Mouse (Mus musculus) CH12.LX (cell line): ENCODE results near the gene Ajuba. TPM values are rescaled to one million over a fixed set of nuclear protein-coding genes. Genes with fewer than 3 reads are reported as not detected.
A peak's percentile ranks its signal among the peaks of the same experiment; 100 is the strongest.

Experiments
- DNase-seq: peaks from one replicate; pipeline ENCODE4 v3.0.0-alpha.2; 2013; ENCODE audit errors: extremely low read depth
- H3K27ac ChIP-seq: 2 replicates; pipeline ENCODE4 v1.5.1; 2012; ENCODE audit warnings: low read depth, mild to moderate bottlenecking, control low read depth, moderate library complexity; ENCODE audit not compliant: insufficient read depth
- H3K27me3 ChIP-seq: replicated peaks from 2 replicates; pipeline ENCODE3; 2012; ENCODE audit warnings: inconsistent platforms
- H3K36me3 ChIP-seq, 2 experiments: replicated peaks in 1 of 2; 2 replicates each; pipeline versions ENCODE3 to v1.6.1; 2012; ENCODE audit warnings: inconsistent platforms in 1 of 2, low read length in 1 of 2, mild to moderate bottlenecking in 1 of 2, mixed read lengths in 1 of 2, moderate library complexity in 1 of 2; ENCODE audit not compliant: control insufficient read depth in 1 of 2, insufficient read depth in 1 of 2
- H3K4me1 ChIP-seq, 2 experiments: 2 replicates each; pipeline ENCODE4 v1.6.1; 2012; ENCODE audit warnings: inconsistent platforms in 1 of 2, moderate library complexity in 1 of 2; ENCODE audit not compliant: insufficient read depth in 2 of 2, control insufficient read depth in 1 of 2
- H3K4me2 ChIP-seq: 2 replicates; pipeline ENCODE4 v1.6.1; 2012; ENCODE audit warnings: low read depth, mild to moderate bottlenecking, control low read depth; ENCODE audit not compliant: poor library complexity, insufficient read depth, severe bottlenecking
- H3K4me3 ChIP-seq, 3 experiments: fragments of 150-350 bp in 1 of 3; sonication (generic) in 1 of 3; replicated peaks in 1 of 3; 2 replicates each; pipeline versions ENCODE3 to v1.5.1; 2011 to 2012; ENCODE audit warnings: low read depth in 2 of 3, low read length in 2 of 3, mild to moderate bottlenecking in 2 of 3, moderate library complexity in 2 of 3, control low read depth in 1 of 3, improper control_type of control experiment in 1 of 3, inconsistent platforms in 1 of 3, mixed read lengths in 1 of 3; ENCODE audit not compliant: poor library complexity in 1 of 3
- H3K79me2 ChIP-seq: replicated peaks from 2 replicates; pipeline ENCODE4 v1.6.1; 2012; ENCODE audit warnings: mild to moderate bottlenecking, moderate library complexity; ENCODE audit not compliant: control insufficient read depth, poor library complexity, insufficient read depth, severe bottlenecking; ENCODE audit errors: extremely low read depth
- H3K9ac ChIP-seq: 2 replicates; pipeline ENCODE4 v1.6.1; 2012; ENCODE audit warnings: low read depth, mild to moderate bottlenecking, control low read depth, moderate library complexity; ENCODE audit not compliant: insufficient read depth
- H3K9me3 ChIP-seq: replicated peaks from 2 replicates; pipeline ENCODE3; 2012; ENCODE audit warnings: low read length, inconsistent platforms, mixed read lengths
- CTCF ChIP-seq, 2 experiments: IDR thresholded peaks in 1 of 2; conservative IDR thresholded peaks in 1 of 2; 2 replicates each; pipeline ENCODE4 v1.5.1; 2011 to 2012; ENCODE audit warnings: low read depth in 2 of 2, low read length in 2 of 2, improper control_type of control experiment in 1 of 2, inconsistent platforms in 1 of 2, mild to moderate bottlenecking in 1 of 2, moderate library complexity in 1 of 2
- GABPA ChIP-seq: IDR thresholded peaks from 2 replicates; pipeline ENCODE4 v1.6.1; 2012; ENCODE audit warnings: low read depth, low read length, improper control_type of control experiment, inconsistent platforms; ENCODE audit not compliant: insufficient replicate concordance
- MAX ChIP-seq: IDR thresholded peaks from 2 replicates; pipeline ENCODE4 v1.6.1; 2011; ENCODE audit warnings: low read length, improper control_type of control experiment
- MAZ ChIP-seq: IDR thresholded peaks from 2 replicates; pipeline ENCODE4 v1.6.1; 2012; ENCODE audit warnings: low read depth, mild to moderate bottlenecking, inconsistent platforms, low read length, improper control_type of control experiment, moderate library complexity
- MYC ChIP-seq: IDR thresholded peaks from 2 replicates; pipeline ENCODE4 v1.6.1; 2011; ENCODE audit warnings: low read depth, mild to moderate bottlenecking, improper control_type of control experiment, low read length
- POLR2AphosphoS2 ChIP-seq: IDR thresholded peaks from 2 replicates; pipeline ENCODE4 v1.6.1; 2011; ENCODE audit warnings: low read depth, low read length, improper control_type of control experiment
- RAD21 ChIP-seq: IDR thresholded peaks from 2 replicates; pipeline ENCODE4 v1.6.1; 2011; ENCODE audit warnings: low read depth, mild to moderate bottlenecking, low read length, improper control_type of control experiment, moderate library complexity
- SMC3 ChIP-seq: IDR thresholded peaks from 2 replicates; pipeline ENCODE4 v1.6.1; 2011; ENCODE audit warnings: low read depth, low read length, improper control_type of control experiment
- ZC3H11A ChIP-seq: IDR thresholded peaks from 2 replicates; pipeline ENCODE4 v1.6.1; 2012; ENCODE audit warnings: low read depth, mild to moderate bottlenecking, inconsistent platforms, low read length, improper control_type of control experiment
- dilution Hi-C: fragments of 300-500 bp; cut with MboI; formaldehyde crosslinking; loops from 2 replicates; pipeline ENCODE4 v1.14.3; 2020; ENCODE audit warnings: low sequenced_read_pairs; ENCODE audit not compliant: extremely low pct_unique_long_range_greater_than_20kb, extremely low pct_ligation_motif_present
- in situ Hi-C: fragments of 300-500 bp; cut with MboI; formaldehyde crosslinking; loops from 3 replicates; pipeline ENCODE4 v1.14.3; 2019; ENCODE audit warnings: low sequenced_read_pairs, low pct_ligation_motif_present, low pct_unique_long_range_greater_than_20kb, mixed read lengths
- polyA plus RNA-seq: library from polyadenylated mRNA; unstranded; fragments of >175 nt; gene quantifications from 2 replicates; pipeline ENCODE4 v1.2.1, GENCODE M21; 2012; ENCODE audit warnings: low read depth; ENCODE audit not compliant: insufficient read length
- total RNA-seq, 2 experiments: library from RNA; depleted of rRNA; stranded (reverse); fragments of 300-350 nt in 1 of 2; fragments of >200 nt in 1 of 2; gene quantifications; 2 replicates each; pipeline ENCODE4 v1.2.3; 2012 to 2014

Ajuba gene
- total and polyA plus RNA-seq, 3 experiments: 0.13 to 0.34 TPM; not detected in 1

- no peak overlapping the region for H3K9ac ChIP-seq
- H3K9me3 ChIP-seq: no peaks in the 10 kb centered on the region
- peaks cover 0 to 16% of the 10 kb centered on the region in 2 experiments; a peak in 2 of 4 replicates for H3K4me1 ChIP-seq
- no peak for TF ChIP-seq POLR2AphosphoS2
- TF ChIP-seq GABPA: no peak
- no peak for TF ChIP-seq MYC
- TF ChIP-seq, all 38 proteins: peak for 0
- no peak overlapping the region for H3K27ac ChIP-seq
- H3K36me3 ChIP-seq: no peaks in the 10 kb centered on the region
- dilution Hi-C loops (no loop called here), in situ Hi-C loops (loop anchor here (10.0 to 25.0 kb wide), 2 partner anchors 65 to 507 kb away; no protein-coding TSS in a partner anchor)
- no peak for DNase-seq
- H3K4me2 ChIP-seq: no peak overlapping the region
- H3K27me3 ChIP-seq: peaks cover 3% of the 10 kb centered on the region
- no peaks in the 10 kb centered on the region for H3K79me2 ChIP-seq
- H3K4me3 ChIP-seq: no peak overlapping the region
Observed at GRCm38 (mm10) chr14:54569451-54570392, 7.6 kb downstream of the Ajuba start.

GRCm38 (mm10) chr14:54568694-54569414 is 8.5 kb downstream of the Ajuba start:
- Histone ChIP-seq H3K79me2 (no peaks in the 10 kb centered on the region), H3K36me3 (no peaks in the 10 kb centered on the region), H3K27ac (no peak overlapping the region), H3K9ac (no peak overlapping the region), H3K4me3 (no peak overlapping the region), H3K9me3 (no peaks in the 10 kb centered on the region), H3K27me3 (peaks cover 3% of the 10 kb centered on the region), H3K4me2 (no peak overlapping the region), H3K4me1 (peaks cover 0 to 16% of the 10 kb centered on the region in 2 experiments; a peak in 2 of 4 replicates)
- dilution Hi-C loops: no loop called here
- DNase-seq: peak; percentile 74
- TF ChIP-seq MAX (no peak), MAZ (no peak), SMC3 (peak; percentile 79), CTCF (conservative IDR thresholded peaks at IDR 0.05 in 1 of 2, IDR thresholded peaks at IDR 0.05 in 1 of 2; ENCODE audit: low read depth in 2 of 2, low read length in 2 of 2) (peak; percentile 82 to 88), ZC3H11A (peak; percentile 36; the same call in 1 of the 2 replicates), RAD21 (peak; percentile 86)
- in situ Hi-C loops: loop anchor here (25.0 kb wide), 1 partner anchor 507 kb away; no protein-coding TSS in a partner anchor
